Mouse (Mus musculus) spleen, adult 2 months (tissue): ENCODE data around the gene Thsd7b. TPM values are rescaled to one million over a fixed set of nuclear protein-coding genes. Genes with fewer than 3 reads are reported as not detected.

ENCODE experiments used
- DNase-seq, 2 experiments: peaks; one replicate each; pipeline versions ENCODE4 v3.0.0 to v3.0.0-alpha.2; 2012 to 2021; ENCODE audit warnings: low spot score in 2 of 2, low read depth in 1 of 2
- H3K27ac ChIP-seq: fragments of 200-500 bp; 2 replicates; pipeline ENCODE4 v1.5.1; 2012; ENCODE audit warnings: low read length, inconsistent platforms; ENCODE audit not compliant: insufficient read depth
- H3K27me3 ChIP-seq: fragments of 200-500 bp; 2 replicates; pipeline ENCODE4 v1.6.1; 2012; ENCODE audit warnings: mild to moderate bottlenecking, moderate library complexity, low read length, inconsistent platforms; ENCODE audit not compliant: control insufficient read depth, insufficient read depth
- H3K36me3 ChIP-seq: fragments of 200-500 bp; 2 replicates; pipeline ENCODE4 v1.6.1; 2012; ENCODE audit warnings: mild to moderate bottlenecking, low read length, inconsistent platforms; ENCODE audit not compliant: control insufficient read depth, insufficient read depth
- H3K4me1 ChIP-seq: fragments of 200-500 bp; 2 replicates; pipeline ENCODE4 v1.6.1; 2011; ENCODE audit warnings: inconsistent platforms; ENCODE audit not compliant: control insufficient read depth, insufficient read depth, insufficient read length
- H3K4me3 ChIP-seq: fragments of 200-500 bp; 2 replicates; pipeline ENCODE4 v1.5.1; 2011; ENCODE audit warnings: mild to moderate bottlenecking, inconsistent platforms; ENCODE audit not compliant: insufficient read depth, insufficient read length; ENCODE audit errors: extremely low read depth
- CTCF ChIP-seq: fragments of 200-500 bp; IDR thresholded peaks from 2 replicates; pipeline ENCODE4 v1.5.1; 2011; ENCODE audit warnings: mild to moderate bottlenecking, inconsistent platforms; ENCODE audit not compliant: insufficient read depth, insufficient read length, insufficient replicate concordance; ENCODE audit errors: extremely low read depth
- POLR2A ChIP-seq: fragments of 200-500 bp; IDR thresholded peaks from 2 replicates; pipeline ENCODE4 v1.6.1; 2011; ENCODE audit warnings: low read depth, low read length, inconsistent platforms
- WGBS: fragments of 180-500 bp; shearing (Covaris S2); methylation state at CpG from one replicate; pipeline ENCODE4 v1.1.7; 2018; 5-methylcytosine and 5-hydroxymethylcytosine counted together
- polyA plus RNA-seq: library from polyadenylated mRNA; depleted of rRNA; stranded (reverse); fragments of >200 nt; gene quantifications from 2 replicates; pipeline ENCODE4 v1.2.3, GENCODE M21; 2012

Thsd7b gene
- polyA plus RNA-seq, 1 experiment = 0.11 TPM

- no peaks in the 10 kb centered on the region for H3K36me3 ChIP-seq
- no peak overlapping the region for H3K27ac ChIP-seq
- H3K27me3 ChIP-seq = no peaks in the 10 kb centered on the region
- no peak for DNase-seq
- H3K4me3 ChIP-seq = no peak overlapping the region
- 85% methylated on average over 3 of the region's 3 CpGs for WGBS
- no peaks in the 10 kb centered on the region for H3K4me1 ChIP-seq
- no peak for TF ChIP-seq CTCF
- TF ChIP-seq POLR2A = no peak
Observed at GRCm38 (mm10) chr1:129570522-129570921, 297.4 kb downstream of the Thsd7b start.

- Histone ChIP-seq H3K27ac (no peak overlapping the region), H3K4me3 (no peak overlapping the region), H3K4me1 (no peaks in the 10 kb centered on the region), H3K27me3 (no peaks in the 10 kb centered on the region), H3K36me3 (no peaks in the 10 kb centered on the region)
- TF ChIP-seq CTCF = no peak
- no peak for TF ChIP-seq POLR2A
- 85% methylated on average over 4 of the region's 4 CpGs for WGBS
- no peak for DNase-seq
Observed at GRCm38 (mm10) chr1:129579955-129580354, 306.9 kb downstream of the Thsd7b start.

GRCm38 (mm10) chr1:129586635-129587034 is 313.5 kb downstream of the Thsd7b start:
- H3K36me3 ChIP-seq = no peaks in the 10 kb centered on the region
- no peak overlapping the region for H3K27ac ChIP-seq
- no peak for DNase-seq
- H3K4me1 ChIP-seq = no peaks in the 10 kb centered on the region
- H3K27me3 ChIP-seq = no peaks in the 10 kb centered on the region
- TF ChIP-seq CTCF (no peak), POLR2A (no peak)
- no peak overlapping the region for H3K4me3 ChIP-seq
- WGBS = 24% methylated on average over 6 of the region's 6 CpGs

GRCm38 (mm10) chr1:129589366-129590002 is 316.4 kb downstream of the Thsd7b start:
- TF ChIP-seq CTCF (no peak), POLR2A (no peak)
- Histone ChIP-seq H3K27ac (no peak overlapping the region), H3K4me3 (no peak overlapping the region), H3K27me3 (no peaks in the 10 kb centered on the region), H3K4me1 (no peaks in the 10 kb centered on the region), H3K36me3 (no peaks in the 10 kb centered on the region)
- no peak for DNase-seq
- WGBS = 83% methylated on average over 3 of the region's 3 CpGs

GRCm38 (mm10) chr1:129595447-129595846 is 322.3 kb downstream of the Thsd7b start:
- no peaks in the 10 kb centered on the region for H3K4me1 ChIP-seq
- no peak overlapping the region for H3K4me3 ChIP-seq
- H3K27ac ChIP-seq = no peak overlapping the region
- TF ChIP-seq POLR2A = no peak
- no peak for DNase-seq
- 89% methylated on average over 13 of the region's 13 CpGs for WGBS
- H3K27me3 ChIP-seq = no peaks in the 10 kb centered on the region
- no peaks in the 10 kb centered on the region for H3K36me3 ChIP-seq

- Histone ChIP-seq H3K27ac (no peak overlapping the region), H3K4me1 (no peaks in the 10 kb centered on the region), H3K36me3 (no peaks in the 10 kb centered on the region), H3K4me3 (no peak overlapping the region), H3K27me3 (no peaks in the 10 kb centered on the region)
- no peak for TF ChIP-seq CTCF
- no peak for TF ChIP-seq POLR2A
- DNase-seq = no peak
Observed at GRCm38 (mm10) chr1:129600933-129601332, 327.8 kb downstream of the Thsd7b start.

GRCm38 (mm10) chr1:129602284-129602683 is 329.2 kb downstream of the Thsd7b start:
- no peak for TF ChIP-seq CTCF
- H3K27me3 ChIP-seq = no peaks in the 10 kb centered on the region
- no peak overlapping the region for H3K4me3 ChIP-seq
- H3K27ac ChIP-seq = no peak overlapping the region
- no peaks in the 10 kb centered on the region for H3K36me3 ChIP-seq
- no peak for DNase-seq
- no peaks in the 10 kb centered on the region for H3K4me1 ChIP-seq
